8 mouse cellular contexts compared by ENCODE assay signal in the genomic region with DNA sequence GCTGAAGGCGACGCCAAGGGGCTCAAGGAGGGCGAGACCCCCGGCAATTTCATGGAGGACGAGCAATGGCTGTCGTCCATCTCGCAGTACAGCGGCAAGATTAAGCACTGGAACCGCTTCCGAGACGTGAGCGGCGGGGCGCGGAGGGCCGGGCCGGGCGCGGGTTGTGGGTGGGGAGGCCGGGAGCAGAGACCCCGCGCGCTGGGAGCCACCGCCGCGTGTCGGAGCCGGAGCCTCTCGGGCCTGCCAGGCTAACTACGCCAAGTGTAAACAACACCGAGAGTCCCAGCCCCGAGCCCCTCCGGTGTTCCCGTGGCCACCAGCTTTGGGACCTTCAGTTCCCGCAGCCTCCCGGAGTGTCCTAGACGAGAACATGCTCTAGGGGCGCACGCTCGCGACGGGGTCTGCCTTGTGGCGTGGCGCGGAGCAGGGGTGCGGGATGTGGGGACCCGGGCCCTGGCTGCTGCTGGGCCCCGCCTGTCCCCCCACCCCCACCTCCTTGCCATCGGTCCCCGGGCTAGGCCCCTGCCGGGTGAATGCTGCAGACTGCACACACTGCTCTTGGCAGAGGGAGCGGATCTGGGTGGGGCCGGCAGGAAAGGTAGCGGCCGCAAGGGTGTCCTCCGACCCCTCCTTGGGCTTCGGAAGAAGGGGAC. TPM values are rescaled to one million over a fixed set of nuclear protein-coding genes. Genes with fewer than 3 reads are reported as not detected.
DNase-seq lines count a peak whose midpoint lies in the region.

No protein-coding gene starts in this region.

- H3K4me1 ChIP-seq in forebrain, embryonic 10.5 days, result peaks cover 36% of the 10 kb centered on the region

- under 1% methylated on average over 57 of the region's 57 CpGs for WGBS in forebrain, embryonic 10.5 days

- intact Hi-C loops in heart, postnatal 14 days (cut with DNase I), result no loop called here
- intact Hi-C loops in left cerebral cortex, postnatal 14 days (cut with DNase I), result loop anchor here (5.0 to 10.0 kb wide), 2 partner anchors 104 to 212 kb away; partner anchors contain the start of genes Anapc16 and Ascc1

- no peaks in the 10 kb centered on the region for H3K9me3 ChIP-seq in forebrain, embryonic 10.5 days

- peak overlapping the region; percentile 80 for H3K27ac ChIP-seq in forebrain, embryonic 10.5 days

- H3K36me3 ChIP-seq in forebrain, embryonic 10.5 days (replicated peaks), result no peaks in the 10 kb centered on the region

- peak; percentile 76 to 77 for DNase-seq in layer of hippocampus, postnatal 10 days (ENCODE audit: low spot score in 2 of 2)
- DNase-seq in layer of hippocampus, adult 9-10 months (ENCODE audit: low spot score), result no peak
- peak; percentile 64 for DNase-seq in brain, adult 2 months (ENCODE audit: low read depth, low spot score)
- DNase-seq in forebrain, embryonic 10.5 days (ENCODE audit: extremely low spot score, low spot score), result peak; percentile 60
- peak; percentile 51 to 53 for DNase-seq in heart, postnatal 14 days
- DNase-seq in left cerebral cortex, postnatal 14 days (ENCODE audit: low spot score in 2 of 2), result peak; percentile 43 to 72
- peak; percentile 64 for DNase-seq in mesoderm, embryonic 11.5 days (ENCODE audit: low read depth, low spot score)
- peak; percentile 25 to 70 for DNase-seq in spleen, postnatal 4 days (ENCODE audit: low spot score in 2 of 2)

- peak overlapping the region; percentile 69 for H3K4me3 ChIP-seq in forebrain, embryonic 10.5 days

- H3K27me3 ChIP-seq in forebrain, embryonic 10.5 days (ENCODE audit: poor library complexity, severe bottlenecking), result peaks cover 86% of the 10 kb centered on the region

RNA-seq across cellular contexts. Expression of gene Spock2, which starts 0.6 kb away (rescaled TPM):
- total RNA-seq in layer of hippocampus, postnatal 10 days (2021), result 100 to 1,000 TPM; 446 to 471 TPM
- 3.2 and 3.5 TPM in 2 replicates for polyA plus RNA-seq in forebrain, embryonic 10.5 days (2016; fragmentation: Nextera tagmentation; extraction: Ambion mirVana)
- 10 to 100 TPM; 11.5 to 18.0 TPM for total RNA-seq in heart, postnatal 14 days (2021)
- 100 to 1,000 TPM; 564 to 596 TPM for total RNA-seq in left cerebral cortex, postnatal 14 days (2021)

Comparison
In these comparisons a context has a peak if more than half of its experiments do, and no peak if none do; other contexts are left out.
1. RNA of gene Spock2, which starts 0.6 kb away (total RNA-seq): 564 to 596 TPM in left cerebral cortex, postnatal 14 days and 446 to 471 TPM in layer of hippocampus, postnatal 10 days; 11.5 to 18.0 TPM in heart, postnatal 14 days; every median in the first group is over 10 times any median in the second.